ENCODE assay signal across 8 mouse cellular contexts in the genomic region with DNA sequence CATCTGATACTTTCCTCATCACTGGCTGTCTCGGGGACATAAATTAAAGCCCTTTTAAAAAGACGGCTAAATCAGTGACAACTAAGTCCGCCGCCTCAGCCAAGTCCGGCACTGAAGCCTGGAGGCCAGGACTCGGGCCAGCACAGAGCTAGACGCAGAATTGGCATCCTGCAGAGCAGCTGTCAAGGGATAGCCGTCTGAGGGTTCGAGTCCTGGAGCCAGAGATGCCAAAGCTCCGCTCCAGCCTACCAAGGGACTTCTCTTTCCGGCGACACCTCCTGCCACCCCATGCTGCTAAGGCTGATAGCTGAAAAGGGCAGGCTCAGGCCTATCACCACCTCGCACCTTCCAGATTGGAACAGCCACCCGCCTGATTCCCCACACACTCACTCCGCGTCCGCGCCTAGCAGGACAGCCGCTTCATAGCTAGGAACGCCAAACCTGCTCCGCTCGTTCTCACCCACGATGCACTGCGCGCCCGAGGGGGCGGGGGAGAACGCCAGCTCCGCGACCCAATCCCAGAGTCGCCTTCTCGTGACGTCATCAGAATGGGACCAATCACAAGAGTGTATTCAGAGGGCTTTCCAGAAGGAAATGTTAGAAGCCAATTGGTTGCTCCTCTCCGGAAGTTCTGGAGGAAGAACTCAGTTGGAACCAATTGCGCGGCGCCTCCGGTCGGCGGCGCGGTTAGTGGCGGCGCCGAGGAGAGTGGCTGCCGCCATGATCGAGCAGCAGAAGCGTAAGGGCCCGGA. TPM values are rescaled to one million over a fixed set of nuclear protein-coding genes. Genes with fewer than 3 reads are reported as not detected.
A peak's percentile ranks its signal among the peaks of the same experiment; 100 is the strongest.
DNase-seq lines count a peak whose midpoint lies in the region; ATAC-seq and TF ChIP-seq lines count a peak whose summit lies in the region.

A gene (minus strand): TSS at position 458 of the 752 bp plus-strand sequence.
A gene (plus strand): TSS at position 647 of the 752 bp plus-strand sequence.

- ATAC-seq in G1E (ENCODE audit: extremely low read depth, insufficient number of reproducible peaks, low FRiP score, poor library complexity, severe bottlenecking) = peak; percentile 98
- peak; percentile 99 for ATAC-seq in forebrain, embryonic 16.5 days
- ATAC-seq in lung, embryonic 14.5 days (ENCODE audit: insufficient read depth) = peak; percentile 99

- peak within 1 kb of the TSS; percentile 87 for H3K27ac ChIP-seq in forebrain, embryonic 16.5 days (ENCODE audit: low read length)
- peak within 1 kb of the TSS; percentile 93 for H3K27ac ChIP-seq in layer of hippocampus, adult 2 months
- peak within 1 kb of the TSS; percentile 75 for H3K27ac ChIP-seq in lung, embryonic 14.5 days (ENCODE audit: low read depth)
- peak within 1 kb of the TSS; percentile 24; the same call in 1 of the 2 replicates for H3K27ac ChIP-seq in olfactory bulb, adult 2 months (ENCODE audit: insufficient read depth, low read depth, low read length)
- H3K27ac ChIP-seq in thymus, adult 2 months (ENCODE audit: control insufficient read depth, insufficient read depth, low read length) = peak within 1 kb of the TSS; percentile 45

- H3K4me3 ChIP-seq in G1E (ENCODE audit: low read depth, low read length) = peak within 1 kb of the TSS; percentile 96
- peak within 1 kb of the TSS; percentile 98 for H3K4me3 ChIP-seq in forebrain, embryonic 16.5 days (replicated peaks; ENCODE audit: low read length)
- peak within 1 kb of the TSS; percentile 84 for H3K4me3 ChIP-seq in layer of hippocampus, adult 2 months
- H3K4me3 ChIP-seq in lung, embryonic 14.5 days (ENCODE audit: low read depth, low read length) = peak within 1 kb of the TSS; percentile 74
- peak within 1 kb of the TSS; percentile 73 for H3K4me3 ChIP-seq in olfactory bulb, adult 2 months (ENCODE audit: insufficient read depth, low read depth, low read length)
- peak within 1 kb of the TSS; percentile 77 for H3K4me3 ChIP-seq in thymus, adult 2 months (ENCODE audit: control insufficient read depth, insufficient read depth, low read length)

- H3K27me3 ChIP-seq in G1E (ENCODE audit: insufficient read depth, low read length) = no peaks in the 10 kb centered on the region
- no peaks in the 10 kb centered on the region for H3K27me3 ChIP-seq in forebrain, embryonic 16.5 days (replicated peaks; ENCODE audit: control insufficient read depth, insufficient read depth, low read length)
- H3K27me3 ChIP-seq in lung, embryonic 14.5 days (ENCODE audit: insufficient read depth, low read length) = no peaks in the 10 kb centered on the region
- no peaks in the 10 kb centered on the region for H3K27me3 ChIP-seq in thymus, adult 2 months (ENCODE audit: control insufficient read depth, insufficient read depth, low read length)

- H3K4me1 ChIP-seq in G1E (ENCODE audit: insufficient read depth, low read depth, low read length) = peaks cover 35% of the 10 kb centered on the region
- peaks cover 18% of the 10 kb centered on the region for H3K4me1 ChIP-seq in forebrain, embryonic 16.5 days (replicated peaks; ENCODE audit: control insufficient read depth, insufficient read depth, low read length)
- peaks cover 4% of the 10 kb centered on the region; the same call in 1 of the 2 replicates for H3K4me1 ChIP-seq in lung, embryonic 14.5 days (ENCODE audit: insufficient read depth)
- H3K4me1 ChIP-seq in olfactory bulb, adult 2 months (ENCODE audit: control insufficient read depth, insufficient read depth, low read length) = peaks cover 4% of the 10 kb centered on the region; the same call in 1 of the 2 replicates
- H3K4me1 ChIP-seq in thymus, adult 2 months (replicated peaks; ENCODE audit: control insufficient read depth, insufficient read depth, low read length) = peaks cover 5% of the 10 kb centered on the region

- peak within 1 kb of the TSS; percentile 92 for H3K9ac ChIP-seq in forebrain, embryonic 16.5 days (replicated peaks; ENCODE audit: low read depth, low read length)
- H3K9ac ChIP-seq in lung, embryonic 14.5 days = peak within 1 kb of the TSS; percentile 82

- peak; percentile 82 for TF ChIP-seq POLR2A in olfactory bulb, adult 2 months (IDR thresholded peaks at IDR 0.05; ENCODE audit: insufficient read depth, low read depth, low read length)
- TF ChIP-seq POLR2A in thymus, adult 2 months (IDR thresholded peaks at IDR 0.05; ENCODE audit: control insufficient read depth, extremely low read depth, insufficient read depth, low read length, poor library complexity) = peak; percentile 86

- intact Hi-C loops in heart, postnatal 36 days (cut with DNase I) = no loop called here

- DNase-seq in G1E (ENCODE audit: low spot score) = peak; percentile 95
- peak; percentile 99 to 100 for DNase-seq in cerebellum, adult 18-20 months
- peak; percentile 97 for DNase-seq in heart, postnatal 36 days
- peak; percentile 99 for DNase-seq in layer of hippocampus, adult 2 months (ENCODE audit: low spot score in 2 of 2)
- DNase-seq in lung, embryonic 14.5 days = peak; percentile 100
- DNase-seq in thymus, adult 2 months = peak; percentile 100

- peak within 1 kb of the TSS; percentile 89 for H3K4me2 ChIP-seq in forebrain, embryonic 16.5 days (ENCODE audit: low read length)
- H3K4me2 ChIP-seq in lung, embryonic 14.5 days = peak within 1 kb of the TSS; percentile 74

- H3K9me3 ChIP-seq in G1E (replicated peaks) = no peaks in the 10 kb centered on the region
- H3K9me3 ChIP-seq in forebrain, embryonic 16.5 days (ENCODE audit: control insufficient read depth, low read length) = no peaks in the 10 kb centered on the region
- no peaks in the 10 kb centered on the region for H3K9me3 ChIP-seq in lung, embryonic 14.5 days (ENCODE audit: low read depth, low read length)

- WGBS in forebrain, embryonic 16.5 days = under 1% methylated on average over 49 of the region's 49 CpGs
- WGBS in lung, embryonic 14.5 days = under 1% methylated on average over 49 of the region's 49 CpGs
- under 1% methylated on average over 49 of the region's 49 CpGs for WGBS in olfactory bulb, adult 2 months
- 1% methylated on average over 49 of the region's 49 CpGs for WGBS in thymus, adult 2 months

- H3K36me3 ChIP-seq in G1E (replicated peaks) = peaks cover 61% of the 10 kb centered on the region
- H3K36me3 ChIP-seq in forebrain, embryonic 16.5 days (ENCODE audit: control insufficient read depth, insufficient read depth) = peaks cover 8% of the 10 kb centered on the region
- H3K36me3 ChIP-seq in lung, embryonic 14.5 days (ENCODE audit: insufficient read depth) = peaks cover 26% of the 10 kb centered on the region
- H3K36me3 ChIP-seq in thymus, adult 2 months (ENCODE audit: control insufficient read depth, insufficient read depth, low read length) = peaks cover 8% of the 10 kb centered on the region

- TF ChIP-seq CTCF in G1E (IDR thresholded peaks at IDR 0.05; ENCODE audit: low read depth, low read length) = no peak
- TF ChIP-seq CTCF in layer of hippocampus, adult 2 months (conservative IDR thresholded peaks at IDR 0.05) = peak; percentile 64
- no peak for TF ChIP-seq CTCF in lung, embryonic 14.5 days (IDR thresholded peaks at IDR 0.05; ENCODE audit: low read depth)
- no peak for TF ChIP-seq CTCF in olfactory bulb, adult 2 months (IDR thresholded peaks at IDR 0.05; ENCODE audit: insufficient read depth, low read depth, low read length)
- no peak for TF ChIP-seq CTCF in thymus, adult 2 months (IDR thresholded peaks at IDR 0.05; ENCODE audit: borderline replicate concordance, control insufficient read depth, extremely low read depth, insufficient read depth, low read length, poor library complexity)

RNA-seq across cellular contexts. Expression of the first gene that starts in this region (rescaled TPM):
- total RNA-seq in G1E (2014; fragmentation: Nextera tagmentation) (16.7 and 25.6 TPM in 2 replicates), G1E (2017) (52.6 and 69.1 TPM in 2 replicates)
- 13.6 and 33.9 TPM in 2 replicates for polyA plus RNA-seq in G1E (2012)
- polyA plus RNA-seq in forebrain, embryonic 16.5 days (2015; fragmentation: Nextera tagmentation; extraction: Ambion mirVana) = 76.1 and 81.9 TPM in 2 replicates
- 10 to 100 TPM; 26.7 to 28.9 TPM for total RNA-seq in heart, postnatal 36 days (2021)
- 10 to 100 TPM; 66.1 to 66.5 TPM for total RNA-seq in layer of hippocampus, adult 2 months (2021)
- polyA plus RNA-seq in lung, embryonic 14.5 days (2014; fragmentation: Nextera tagmentation; extraction: Ambion mirVana) = 70.6 and 76.8 TPM in 2 replicates
- not detected in 2 replicates for polyA plus RNA-seq in olfactory bulb, adult 2 months (2012; ENCODE audit: insufficient read depth, insufficient read length, low replicate concordance, missing spikeins)
- polyA plus RNA-seq in thymus, adult 2 months (2012; rRNA removed) = 34.3 and 36.8 TPM in 2 replicates

RNA-seq across cellular contexts. Expression of the second gene that starts in this region (rescaled TPM):
- total RNA-seq in G1E (2014; fragmentation: Nextera tagmentation) (36.5 and 41.5 TPM in 2 replicates), G1E (2017) (91.2 and 91.4 TPM in 2 replicates)
- polyA plus RNA-seq in G1E (2012) = 65.4 and 73.2 TPM in 2 replicates
- polyA plus RNA-seq in forebrain, embryonic 16.5 days (2015; fragmentation: Nextera tagmentation; extraction: Ambion mirVana) = 125 and 126 TPM in 2 replicates
- total RNA-seq in heart, postnatal 36 days (2021) = 10 to 100 TPM; 12.2 to 16.5 TPM
- total RNA-seq in layer of hippocampus, adult 2 months (2021) = 10 to 100 TPM; 32.4 to 33.8 TPM
- 186 and 199 TPM in 2 replicates for polyA plus RNA-seq in lung, embryonic 14.5 days (2014; fragmentation: Nextera tagmentation; extraction: Ambion mirVana)
- polyA plus RNA-seq in olfactory bulb, adult 2 months (2012; ENCODE audit: insufficient read depth, insufficient read length, low replicate concordance, missing spikeins) = not detected in 2 replicates
- polyA plus RNA-seq in thymus, adult 2 months (2012; rRNA removed) = 78.4 and 83.6 TPM in 2 replicates

Comparison
In these comparisons a context has a peak if more than half of its experiments do, and no peak if none do; other contexts are left out.
1. Peak in every context shown above with its lines: DNase-seq, ATAC-seq, H3K4me3 ChIP-seq and H3K27ac ChIP-seq.
2. RNA of the first gene that starts in this region (polyA plus RNA-seq): 76.1 to 81.9 TPM in forebrain, embryonic 16.5 days, 70.6 to 76.8 TPM in lung, embryonic 14.5 days, 34.3 to 36.8 TPM in thymus, adult 2 months and 13.6 to 33.9 TPM in G1E; not detected in olfactory bulb, adult 2 months; every median in the first group is over 10 times any median in the second.
3. H3K27ac ChIP-seq: peak in every context shown above with its lines; median percentile 93 in layer of hippocampus, adult 2 months; 87 in forebrain, embryonic 16.5 days; 75 in lung, embryonic 14.5 days; 45 in thymus, adult 2 months; 24 in olfactory bulb, adult 2 months.